Mouse (Mus musculus): ENCODE results near the gene Slc10a7. TPM values are rescaled to one million over a fixed set of nuclear protein-coding genes. Genes with fewer than 3 reads are reported as not detected.

Slc10a7 gene
- total RNA-seq, 4 experiments from 2014 or later: 6.2 to 9.9 (median 6.9) TPM

Other genes starting within 250 kb of the Slc10a7 start
- not detected for gene Pou4f2, start 72.7 kb upstream of the Slc10a7 start, total RNA-seq (2022)
- gene Rbmxl1, start 448 bp upstream of the Slc10a7 start, total RNA-seq (2022): 10 to 100 TPM; 53.0 to 54.4 (median 53.5) TPM

All from layer of hippocampus, adult 8-10 months (tissue).